Mouse (Mus musculus): ENCODE results near the gene Rab3gap2. TPM values are rescaled to one million over a fixed set of nuclear protein-coding genes. Genes with fewer than 3 reads are reported as not detected.
A peak's percentile ranks its signal among the peaks of the same experiment; 100 is the strongest.

The Rab3gap2 gene
- polyA plus RNA-seq, 1 experiment from 2014 or later, result 15.8 TPM

DNA sequence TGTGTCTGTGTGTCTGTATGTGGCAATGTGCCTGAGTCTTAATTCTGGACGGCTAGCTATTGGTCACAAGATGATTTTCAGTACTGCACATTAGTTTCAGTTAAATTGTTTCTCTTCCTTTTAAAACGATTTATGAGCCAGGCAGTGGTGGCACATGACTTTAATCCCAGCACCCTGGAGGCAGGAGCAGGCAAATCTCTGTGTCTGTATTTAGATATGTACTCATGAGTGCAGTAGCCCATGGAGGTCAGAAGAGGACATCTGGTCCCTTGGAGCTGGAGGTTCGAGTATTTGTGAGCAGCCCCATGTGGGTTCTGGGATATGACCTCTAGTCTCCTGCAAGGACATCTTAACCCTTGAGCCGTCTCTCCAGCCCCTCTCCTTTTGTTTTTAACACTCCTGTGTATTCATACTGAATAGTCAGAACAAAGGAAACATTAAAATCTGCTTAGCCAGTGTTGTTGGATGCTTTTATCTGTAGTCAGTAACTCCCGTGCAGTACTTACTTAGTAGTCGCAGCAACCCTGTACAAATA, 131.4 kb downstream of the Rab3gap2 start:
- peak overlapping the region; percentile 31; the same call in 1 of the 2 replicates for H3K4me2 ChIP-seq (replicated peaks; ENCODE audit: low read depth)
- H3K27ac ChIP-seq (ENCODE audit: low read depth, low read length), result peak overlapping the region; percentile 37; the same call in 1 of the 2 replicates
- ATAC-seq, result no peak

More for the DNA sequence above, 131.4 kb downstream of the Rab3gap2 start:
- H3K4me3 ChIP-seq (ENCODE audit: low read depth, low read length), result no peak overlapping the region
- H3K9ac ChIP-seq (ENCODE audit: low read depth, low read length), result no peak overlapping the region
- 48% methylated on average over 6 of the region's 6 CpGs for WGBS
- no peaks in the 10 kb centered on the region for H3K27me3 ChIP-seq (replicated peaks; ENCODE audit: control insufficient read depth, insufficient read depth, low read length)
- peaks cover 9% of the 10 kb centered on the region; the same call in 1 of the 2 replicates for H3K36me3 ChIP-seq (ENCODE audit: control insufficient read depth, insufficient read depth)
- H3K4me1 ChIP-seq (replicated peaks; ENCODE audit: control insufficient read depth, insufficient read depth, low read length), result no peaks in the 10 kb centered on the region; the same call in 1 of the 2 replicates
- TF ChIP-seq CTCF (IDR thresholded peaks at IDR 0.05; ENCODE audit: low read depth), result no peak
- no peaks in the 10 kb centered on the region for H3K9me3 ChIP-seq (ENCODE audit: control insufficient read depth)

MicroRNAs within 50 kb of the gene (microRNA counts, 519-probe panel; counts per million panel counts)
- microRNA mmu-miR-194 (6,740 counts per million, percentile 100 among the panel's probes with 10 or more counts), microRNA mmu-miR-664 (not detected)

Small RNA genes lying within 50 kb of the gene (microRNA-seq; reads per million reads assigned to microRNA genes)
- gene Mir194-1, result 31,403 reads per million, percentile 98 among the genes with 10 or more reads in this experiment
- gene Mir215, result 217,631 reads per million, percentile 100 among the genes with 10 or more reads in this experiment
- 28.0 reads per million, percentile 31 among the genes with 10 or more reads in this experiment for gene Mir664

Other genes starting within 250 kb of the Rab3gap2 start
- 1.6 TPM in 2 replicates for gene Mark1, start 204.5 kb upstream of the Rab3gap2 start, polyA plus RNA-seq (2015; fragmentation: Nextera tagmentation; extraction: Ambion mirVana)
- 64.1 and 64.9 TPM in 2 replicates for gene Iars2, start 125.3 kb downstream of the Rab3gap2 start, polyA plus RNA-seq (2015; fragmentation: Nextera tagmentation; extraction: Ambion mirVana)
- 302 and 311 TPM in 2 replicates for gene Bpnt1, start 128.0 kb downstream of the Rab3gap2 start, polyA plus RNA-seq (2015; fragmentation: Nextera tagmentation; extraction: Ambion mirVana)
- 43.2 and 48.1 TPM in 2 replicates for gene Eprs, start 158.9 kb downstream of the Rab3gap2 start, polyA plus RNA-seq (2015; fragmentation: Nextera tagmentation; extraction: Ambion mirVana)